Mouse (Mus musculus): Measurements from ENCODE around the gene Cfd.
"Not testable (repeated sequence)": the region's sequence is repeated elsewhere in the genome, so short reads cannot be mapped to it uniquely, and the experiment has no call there.

Gene Cfd

DNA sequence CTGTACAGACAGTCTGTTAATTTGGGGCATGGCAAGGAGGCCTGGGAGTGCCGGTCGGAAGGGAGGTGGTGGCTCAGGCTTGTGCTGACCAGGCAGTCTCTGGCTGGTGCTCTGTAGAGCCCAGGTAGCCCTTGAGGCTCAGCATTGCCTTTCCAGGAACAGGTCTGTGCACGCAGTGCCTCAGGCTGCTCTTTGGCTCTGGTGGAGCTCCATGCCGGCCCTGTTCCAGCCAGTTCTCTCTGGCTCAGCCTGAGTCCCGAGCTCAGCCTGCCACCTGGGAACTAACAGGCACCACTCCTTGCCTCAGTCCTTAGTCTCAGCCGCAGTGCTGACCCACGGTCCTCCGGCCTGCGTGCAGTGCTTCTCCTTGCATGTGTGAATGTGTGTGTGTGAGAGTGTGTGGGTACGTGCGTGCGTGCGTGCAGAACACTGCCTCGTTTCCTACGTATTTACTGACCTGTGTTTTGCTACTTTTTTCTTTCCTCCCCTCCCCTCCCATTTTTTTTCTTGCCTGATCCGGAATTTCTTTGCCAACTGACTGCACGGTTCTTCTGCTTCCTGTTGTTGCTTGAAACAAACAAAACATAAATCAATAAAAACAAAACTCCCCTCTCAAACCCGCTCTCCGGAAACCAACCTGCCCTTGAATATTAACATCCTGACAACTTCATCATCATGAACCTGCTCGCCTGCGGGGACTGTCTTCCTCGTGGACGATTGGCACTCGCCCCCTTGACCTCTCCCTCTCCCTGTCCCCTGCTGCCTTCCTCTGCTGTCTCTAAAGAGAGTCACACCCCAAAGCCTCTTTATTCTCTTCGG, 29.2 kb upstream of the Cfd start:
- DNase-seq = peak; percentile 77 to 85

DNA sequence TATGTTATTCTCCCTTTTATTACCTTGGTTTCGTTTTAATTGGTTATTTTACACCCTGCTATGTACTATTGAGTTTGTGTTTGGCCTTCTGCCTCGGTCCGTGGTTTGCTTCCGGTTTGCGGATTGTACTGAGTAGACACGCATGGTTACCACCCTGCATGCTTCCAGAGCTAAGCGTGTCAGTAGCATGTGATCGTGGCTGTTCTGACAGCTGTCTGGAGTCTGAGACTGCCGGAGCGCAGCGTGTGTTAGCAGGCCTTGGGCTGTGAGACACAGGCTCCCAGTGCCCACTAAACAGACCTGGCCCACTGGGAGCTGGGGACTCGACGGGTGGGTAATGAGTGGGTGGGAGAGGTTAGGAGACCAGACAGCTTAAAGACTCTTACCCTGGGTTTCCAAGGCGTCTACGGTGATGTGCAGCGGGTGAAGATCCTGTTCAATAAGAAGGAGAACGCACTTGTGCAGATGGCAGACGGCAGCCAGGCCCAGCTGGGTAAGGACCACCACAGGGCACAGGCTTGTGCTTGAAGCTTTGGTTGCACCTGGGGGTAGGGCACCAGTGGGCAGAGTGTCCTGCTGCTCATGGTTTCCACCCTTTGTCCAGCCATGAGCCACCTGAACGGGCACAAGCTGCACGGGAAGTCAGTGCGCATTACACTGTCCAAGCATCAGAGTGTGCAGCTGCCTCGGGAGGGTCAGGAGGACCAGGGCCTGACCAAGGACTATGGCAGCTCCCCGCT, 28.4 kb upstream of the Cfd start:
- no peak for DNase-seq

DNA sequence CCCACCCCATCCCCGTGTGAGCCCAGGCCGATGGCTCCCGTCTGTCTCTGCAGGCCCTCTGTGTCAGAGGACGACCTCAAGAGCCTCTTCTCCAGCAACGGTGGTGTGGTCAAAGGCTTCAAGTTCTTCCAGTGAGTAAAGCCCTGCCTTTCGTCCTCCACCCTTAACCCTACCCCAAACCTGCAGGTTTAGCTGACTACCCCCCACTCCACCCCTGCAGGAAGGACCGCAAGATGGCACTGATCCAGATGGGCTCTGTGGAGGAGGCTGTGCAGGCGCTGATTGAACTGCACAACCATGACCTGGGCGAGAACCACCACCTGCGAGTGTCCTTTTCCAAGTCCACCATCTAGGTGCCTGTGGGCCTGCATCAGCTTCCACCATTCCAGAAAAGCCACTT, 27.7 kb upstream of the Cfd start:
- no peak for DNase-seq

DNA sequence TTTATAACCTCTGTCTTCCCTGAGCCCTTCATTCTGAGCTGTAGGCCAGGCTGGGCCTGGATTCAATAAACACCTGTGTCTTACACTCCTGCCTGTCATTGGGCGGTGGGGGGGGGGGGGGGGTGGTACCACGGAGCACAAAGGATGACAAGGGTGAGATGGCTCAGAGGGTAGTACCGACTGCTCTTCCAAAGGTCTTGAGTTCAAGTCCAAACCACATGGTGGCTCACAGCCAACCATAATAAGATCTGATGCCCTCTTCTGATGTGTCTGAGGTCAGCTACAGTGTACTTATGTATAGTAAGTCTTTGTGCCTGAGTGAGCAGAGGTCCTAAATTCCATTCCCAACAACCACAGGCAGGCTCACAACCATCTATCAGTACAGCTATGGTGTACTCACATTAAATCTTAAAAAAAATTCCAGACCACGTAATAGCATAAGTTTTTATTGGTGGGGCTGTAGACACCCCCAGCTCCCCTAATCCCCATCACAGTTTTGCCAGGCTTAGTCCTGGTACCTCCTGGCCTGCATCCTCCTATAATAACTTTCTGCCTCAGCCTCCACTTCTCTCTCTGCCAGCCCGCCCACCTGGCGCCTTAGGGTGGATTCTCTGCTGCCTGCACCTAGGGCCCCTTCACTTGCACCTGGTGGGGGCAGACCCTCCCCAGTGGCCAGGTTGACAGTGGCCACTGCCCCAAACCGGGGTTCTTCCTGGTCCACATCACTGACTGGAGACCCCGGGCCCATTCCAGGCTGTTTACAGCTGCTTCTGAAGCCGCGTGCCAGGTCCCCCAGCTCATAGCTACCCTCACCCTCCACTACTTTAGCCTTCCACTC, 26.1 kb upstream of the Cfd start:
- no peak for DNase-seq

DNA sequence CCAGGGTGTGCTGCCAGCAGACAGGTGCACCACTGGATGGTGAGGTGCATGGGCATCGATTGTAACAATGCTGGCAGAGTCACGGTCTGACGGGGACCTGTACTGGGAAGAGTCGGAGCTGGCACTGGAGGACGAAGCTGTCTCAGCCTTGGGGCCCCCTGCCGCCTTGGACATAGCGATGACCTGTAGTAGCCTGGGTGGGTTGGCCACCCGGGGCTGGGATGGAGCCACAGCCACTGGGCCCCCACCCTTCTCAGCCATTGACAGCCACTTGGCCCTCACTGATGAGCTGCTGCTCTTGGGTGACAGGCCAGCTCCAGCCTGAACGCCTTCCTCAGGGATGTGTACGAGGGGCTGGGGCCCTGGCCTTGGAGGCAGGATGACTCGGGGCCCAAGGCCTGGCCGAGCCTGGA, 25.5 kb upstream of the Cfd start:
- DNase-seq = no peak

DNA sequence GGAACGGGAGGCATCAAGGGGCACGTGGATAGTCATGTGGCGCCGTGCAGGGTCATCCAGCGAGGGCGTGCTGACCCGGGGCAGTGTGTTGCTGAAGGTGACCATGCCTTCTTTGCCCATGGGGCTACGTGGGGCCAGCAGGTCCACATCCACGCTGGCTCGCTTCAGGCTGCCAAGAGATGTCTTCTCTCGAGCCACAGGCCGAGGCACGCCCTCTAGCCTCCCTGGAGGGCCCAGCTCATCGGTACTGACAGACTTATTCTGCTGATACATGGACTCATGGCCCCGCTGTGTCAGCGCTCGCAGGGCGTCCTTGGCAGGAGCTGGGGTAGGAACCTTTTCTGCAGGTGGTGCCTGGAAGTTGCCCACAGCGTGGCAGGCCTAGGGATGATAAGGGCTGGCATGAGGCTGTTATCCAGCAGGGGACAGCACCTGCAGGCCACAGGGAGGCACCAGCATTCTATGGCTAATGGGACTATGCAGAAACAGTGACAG, 24.8 kb upstream of the Cfd start:
- peak; percentile 48 to 55 for DNase-seq

DNA sequence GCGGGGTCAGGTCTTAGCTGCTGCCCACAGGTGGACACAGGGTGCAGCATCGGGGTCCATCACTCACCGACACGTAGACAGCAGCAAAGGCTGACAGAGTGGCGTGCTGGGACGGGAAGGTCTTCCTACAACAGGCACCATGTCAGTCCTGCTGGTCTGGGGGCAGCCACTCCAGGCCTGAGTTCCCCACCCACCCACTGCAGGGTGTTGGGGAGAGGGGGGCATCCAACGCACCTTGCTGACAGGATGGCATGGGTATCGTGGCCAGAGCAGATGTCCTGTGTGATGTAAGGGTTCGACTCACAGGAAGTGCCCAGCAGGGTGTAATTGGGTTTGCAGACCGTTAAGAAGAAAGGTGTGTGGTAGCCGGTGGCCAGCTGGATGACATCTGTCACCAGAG, 24.1 kb upstream of the Cfd start:
- no peak for DNase-seq

DNA sequence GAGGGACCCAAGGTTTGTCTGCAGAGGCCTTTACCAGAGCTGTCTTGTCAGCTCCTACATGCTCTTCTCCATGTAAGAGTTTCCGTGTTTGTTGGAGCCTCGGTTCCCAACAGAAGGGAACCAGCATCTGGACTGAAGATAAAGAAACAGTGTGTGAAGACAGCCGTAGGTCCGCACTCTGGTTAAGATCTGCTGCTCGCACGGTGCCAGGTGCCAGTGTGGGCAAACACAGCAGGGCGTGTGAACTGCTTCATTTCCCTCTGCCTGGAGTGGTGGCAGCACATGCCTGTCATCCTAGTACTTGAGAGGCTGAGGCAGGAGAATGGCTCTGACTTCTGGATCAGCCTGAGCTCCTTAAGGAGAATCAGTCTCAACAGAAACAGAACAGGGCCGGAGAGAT, 18.8 kb upstream of the Cfd start:
- DNase-seq = no peak

DNA sequence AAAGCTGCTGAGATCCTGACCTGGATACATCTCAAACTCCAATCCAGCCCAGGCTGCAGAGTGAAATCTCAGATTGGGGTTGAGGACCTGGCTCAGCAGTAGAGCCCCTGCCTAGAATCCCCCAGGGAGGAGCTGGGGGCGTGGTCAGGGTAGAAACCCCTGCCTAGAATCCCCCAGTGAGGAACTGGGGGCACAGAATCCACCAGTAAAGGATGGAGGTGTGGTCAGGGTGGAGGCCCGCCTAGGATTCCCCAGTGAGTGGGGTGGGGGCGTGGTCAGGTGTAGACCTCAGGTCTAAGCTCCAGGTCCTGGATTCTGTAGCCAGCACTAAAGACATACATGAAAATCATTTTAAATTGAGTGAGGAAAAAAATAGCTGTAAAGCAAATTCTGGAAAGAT, 17.8 kb upstream of the Cfd start:
- DNase-seq = no peak

DNA sequence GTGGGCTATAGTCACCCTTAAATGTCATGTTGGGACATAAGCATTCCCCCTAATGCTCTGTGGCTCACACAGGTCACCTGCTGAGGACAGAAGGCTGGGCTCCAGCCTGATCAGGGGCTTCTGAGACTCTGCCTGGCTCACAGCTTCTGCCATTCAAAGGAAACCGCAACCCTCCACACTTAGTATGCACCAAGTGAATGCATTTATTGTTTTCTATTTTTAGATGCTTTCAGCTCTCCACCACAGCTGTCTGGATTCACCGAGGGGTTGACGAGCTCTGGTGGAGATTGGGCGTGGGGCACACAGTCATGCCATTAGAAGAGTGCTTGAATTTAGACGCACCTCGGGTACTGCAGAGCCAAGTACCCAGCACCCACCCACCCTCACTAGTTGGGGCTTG, 17.3 kb upstream of the Cfd start:
- DNase-seq = no peak

DNA sequence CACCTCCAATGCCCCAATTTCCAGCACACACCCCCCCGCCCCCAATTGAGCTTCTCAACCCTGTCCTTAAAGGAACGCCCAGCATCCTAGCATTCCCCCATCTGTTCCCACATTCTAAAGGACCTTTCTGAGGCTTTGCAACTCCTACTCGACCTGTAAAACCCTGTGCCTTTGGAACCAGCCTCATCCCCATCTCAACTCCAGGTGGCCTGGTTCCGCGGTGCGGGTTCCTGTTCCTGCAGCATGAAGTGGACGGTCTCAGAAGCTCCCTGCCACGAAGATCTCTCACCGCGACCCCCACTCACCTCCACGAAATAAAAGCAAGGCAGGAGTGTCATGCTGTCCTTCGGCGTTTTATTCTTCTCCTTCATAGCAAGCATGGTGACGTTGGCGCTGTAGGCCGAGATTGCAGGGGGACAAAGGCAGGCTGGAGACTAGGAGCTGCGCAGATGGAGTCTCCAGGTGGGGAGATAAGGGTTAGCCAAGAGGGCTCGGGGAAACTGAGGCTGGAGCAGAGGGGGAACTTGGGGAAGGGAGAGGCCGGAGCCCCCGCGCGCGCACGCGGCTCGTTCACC, 16.9 kb upstream of the Cfd start:
- no peak for DNase-seq

DNA sequence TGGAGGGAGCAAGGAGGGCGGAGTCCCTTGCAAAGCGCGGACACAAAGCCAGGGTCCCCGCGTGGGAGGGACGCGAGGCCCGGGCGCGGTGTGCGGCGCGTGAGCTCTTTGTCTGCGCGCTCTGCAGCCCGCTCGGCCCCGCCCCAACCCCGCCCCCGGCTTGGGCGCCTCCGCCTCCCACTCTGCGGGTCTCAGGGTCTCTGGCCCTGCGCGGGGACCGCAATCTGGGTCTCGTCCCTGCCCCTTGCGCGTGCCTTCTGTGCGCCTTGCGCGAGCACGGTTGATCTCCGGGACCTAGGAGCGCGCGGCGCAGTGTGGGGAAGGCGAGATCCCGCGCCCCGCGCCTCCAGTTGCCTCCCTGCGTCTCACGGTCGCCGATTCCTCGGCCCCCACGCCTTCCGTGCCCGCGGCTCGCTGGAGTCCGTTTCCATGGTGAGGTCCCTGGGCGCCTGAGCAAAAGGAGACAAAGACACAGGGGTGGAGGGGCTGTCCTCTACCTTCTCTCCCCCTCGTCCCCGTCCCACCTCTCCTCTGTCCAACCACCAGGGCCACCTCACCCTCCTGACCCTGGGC, 16.3 kb upstream of the Cfd start, which contains the start of the genes Prtn3 and Plppr3:
Gene Prtn3 (plus strand): TSS at position 187 of the 573 bp plus-strand sequence.
Gene Plppr3 (minus strand): TSS at position 345 of the 573 bp plus-strand sequence.
- peak in 1 of 2 experiments; percentile 61 for DNase-seq

DNA sequence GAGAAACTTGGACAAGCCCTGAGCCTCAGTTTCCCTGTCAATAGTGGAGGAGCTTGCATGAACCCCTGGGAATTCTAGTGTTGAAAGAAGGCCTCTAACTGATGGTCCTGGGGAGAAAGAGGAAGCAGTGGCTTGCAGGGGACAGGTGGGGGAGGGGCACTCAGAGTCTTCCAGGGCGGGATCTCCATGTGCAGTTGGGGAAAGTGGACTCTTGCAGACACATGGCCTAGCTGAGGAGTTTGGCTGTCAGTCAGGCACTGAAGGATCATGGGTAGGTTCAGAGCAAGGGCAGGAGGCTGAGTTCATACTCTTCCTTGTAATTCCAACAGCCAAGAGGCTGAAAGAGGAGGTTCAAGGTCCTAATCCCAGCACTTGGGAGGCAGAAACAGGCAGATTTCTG, 13.5 kb upstream of the Cfd start:
- DNase-seq = no peak

DNA sequence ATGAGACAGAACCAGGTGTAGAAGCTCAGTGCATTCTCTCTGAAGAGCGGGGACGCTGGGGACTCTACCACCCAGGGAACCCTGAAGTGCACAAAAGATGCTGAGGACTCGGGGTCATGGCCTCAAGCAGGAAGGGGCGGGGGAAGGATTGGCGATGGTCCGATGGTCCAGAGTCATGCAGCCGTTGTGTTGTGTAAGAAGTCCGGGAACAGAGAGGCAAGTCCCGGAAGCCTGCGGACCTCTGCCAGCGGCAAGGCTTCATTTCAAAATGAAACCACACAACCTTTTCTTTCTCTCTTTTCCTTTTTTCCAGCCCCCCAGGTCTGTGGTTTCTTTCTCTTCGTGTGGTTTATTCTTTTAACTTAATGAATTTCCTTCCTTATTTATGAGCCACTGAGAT, 12.9 kb upstream of the Cfd start:
- DNase-seq = no peak

DNA sequence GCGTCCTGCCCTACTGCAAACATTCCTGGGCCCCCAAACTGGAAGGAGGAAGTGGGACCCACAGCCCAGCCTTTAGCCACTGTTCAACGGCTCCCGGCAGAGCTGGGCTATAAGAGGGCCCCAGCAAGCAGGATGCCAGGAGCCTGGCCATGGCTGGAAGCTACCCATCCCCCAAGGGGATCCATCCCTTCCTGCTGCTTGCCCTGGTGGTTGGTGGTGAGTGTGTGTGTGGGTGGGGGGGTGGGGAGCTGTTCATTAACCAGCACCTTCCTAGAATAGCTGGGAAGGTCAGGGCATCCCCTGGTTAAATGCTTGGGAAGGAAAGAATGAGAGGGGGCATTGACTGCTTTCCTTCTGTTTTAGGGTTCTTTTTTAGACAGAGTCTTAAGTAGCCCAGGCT, 11.1 kb upstream of the Cfd start:
- no peak for DNase-seq

DNA sequence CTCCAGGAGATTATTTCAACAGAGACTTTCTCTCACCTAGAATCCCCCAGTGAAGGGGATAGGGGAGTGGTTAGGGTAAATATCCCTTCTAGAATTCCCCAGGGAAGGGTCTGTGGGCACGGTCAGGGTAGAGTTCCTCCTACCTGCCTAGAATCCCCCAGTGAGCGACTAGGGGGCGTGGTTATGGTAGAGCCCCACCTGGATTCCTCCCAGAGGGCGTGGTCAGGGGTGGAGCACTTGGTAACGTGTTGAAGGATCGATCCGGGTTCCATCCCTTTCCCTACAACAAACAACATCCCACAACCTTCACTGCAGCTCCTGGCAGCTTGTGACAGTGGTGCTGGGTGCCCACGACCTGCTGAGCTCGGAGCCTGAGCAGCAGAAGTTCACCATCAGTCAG, 9.9 kb upstream of the Cfd start:
- no peak for DNase-seq

DNA sequence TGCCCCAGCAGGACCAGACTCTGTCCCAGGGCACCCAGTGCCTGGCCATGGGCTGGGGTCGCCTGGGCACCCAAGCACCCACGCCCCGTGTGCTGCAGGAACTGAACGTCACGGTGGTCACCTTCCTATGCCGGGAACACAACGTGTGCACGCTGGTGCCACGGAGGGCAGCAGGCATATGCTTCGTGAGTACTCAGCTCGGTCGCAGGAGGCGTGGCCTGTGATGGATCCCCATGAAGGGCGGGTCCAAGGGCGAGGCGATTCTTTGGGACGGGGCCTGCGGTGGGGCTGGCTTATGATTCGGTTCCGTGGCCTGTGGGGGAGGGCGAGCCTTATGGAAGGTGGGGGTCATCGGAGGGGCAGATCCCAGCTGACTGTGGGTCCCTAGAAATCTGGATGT, 8.7 kb upstream of the Cfd start:
- DNase-seq = no peak

DNA sequence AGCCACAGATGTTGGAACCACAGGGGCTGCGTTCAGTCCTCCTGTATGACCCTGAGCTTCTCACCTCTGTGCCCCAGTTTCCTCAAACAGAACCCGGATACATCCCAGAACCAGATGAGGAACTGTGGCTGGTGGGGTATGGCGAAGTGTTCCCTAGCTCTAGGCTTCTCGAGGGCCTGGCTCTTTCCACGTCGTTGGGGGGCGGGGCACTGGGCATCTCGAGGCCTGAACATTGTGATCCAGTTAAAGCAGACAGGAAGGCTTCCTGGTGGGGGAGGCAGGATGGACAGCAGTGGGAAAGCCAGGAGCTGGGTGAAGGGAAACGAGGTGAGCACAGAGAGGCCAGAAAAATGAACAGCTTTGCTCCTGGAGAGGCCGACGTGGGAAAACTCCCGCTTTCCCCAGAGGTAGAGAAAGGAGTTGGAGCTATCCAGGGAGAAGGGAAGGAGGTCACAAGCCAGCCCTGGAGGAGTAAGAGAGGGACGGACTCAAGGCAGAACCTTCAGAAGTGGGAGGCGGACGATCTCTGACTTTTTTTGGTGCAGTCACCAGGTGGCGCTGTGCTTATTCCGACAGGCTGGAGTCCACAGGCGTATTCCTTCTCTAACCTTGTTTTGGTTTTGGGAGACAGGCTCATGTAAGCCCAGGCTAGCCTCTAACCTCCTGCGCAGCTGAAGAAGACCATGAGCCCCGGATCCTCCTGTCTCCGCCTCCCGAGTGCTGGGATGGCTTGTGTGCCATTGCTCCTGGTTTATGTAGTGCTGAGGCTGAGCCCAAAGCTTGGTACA, 7.2 kb upstream of the Cfd start:
- peak; percentile 86 to 89 for DNase-seq

DNA sequence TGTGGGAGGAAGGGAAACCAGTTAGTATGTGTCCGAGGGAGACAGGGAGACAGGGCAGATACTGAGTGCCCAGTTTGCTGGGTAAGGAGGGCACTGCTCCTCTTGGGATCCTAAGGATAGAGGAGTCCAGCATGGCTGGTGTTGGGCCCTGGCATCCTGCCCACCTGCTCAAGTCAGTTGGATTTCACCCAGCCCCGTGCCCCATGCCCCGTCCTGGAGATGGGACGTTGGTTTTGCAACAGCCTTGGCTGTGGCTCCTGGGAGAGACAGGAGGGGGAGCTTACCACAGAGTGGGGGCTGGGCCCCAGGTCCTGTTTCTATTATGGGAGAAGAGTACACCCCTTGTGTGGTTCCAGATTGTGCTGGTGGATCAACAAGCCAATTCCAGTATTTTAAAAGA, 6.2 kb upstream of the Cfd start:
- peak in 1 of 2 experiments; percentile 45 for DNase-seq

DNA sequence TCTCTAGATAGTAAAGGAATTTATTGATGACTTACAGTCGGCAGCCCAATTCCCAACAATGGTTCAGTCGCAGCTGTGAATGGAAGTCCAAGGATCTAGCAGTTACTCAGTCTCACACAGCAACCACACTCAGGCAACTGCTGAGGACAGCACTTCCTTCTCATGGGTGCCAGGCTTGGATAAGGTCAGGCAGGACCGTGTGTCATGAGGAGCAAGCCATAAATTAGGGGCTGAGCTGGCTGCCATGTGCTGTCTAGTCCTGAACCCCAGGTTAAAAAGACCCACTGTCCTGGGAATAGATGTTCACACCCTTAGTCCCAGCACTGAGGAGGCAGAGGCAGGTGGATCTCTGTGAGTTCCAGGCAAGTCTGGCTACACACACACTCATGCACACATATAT, 5.7 kb upstream of the Cfd start:
- DNase-seq = not testable (repeated sequence)

DNA sequence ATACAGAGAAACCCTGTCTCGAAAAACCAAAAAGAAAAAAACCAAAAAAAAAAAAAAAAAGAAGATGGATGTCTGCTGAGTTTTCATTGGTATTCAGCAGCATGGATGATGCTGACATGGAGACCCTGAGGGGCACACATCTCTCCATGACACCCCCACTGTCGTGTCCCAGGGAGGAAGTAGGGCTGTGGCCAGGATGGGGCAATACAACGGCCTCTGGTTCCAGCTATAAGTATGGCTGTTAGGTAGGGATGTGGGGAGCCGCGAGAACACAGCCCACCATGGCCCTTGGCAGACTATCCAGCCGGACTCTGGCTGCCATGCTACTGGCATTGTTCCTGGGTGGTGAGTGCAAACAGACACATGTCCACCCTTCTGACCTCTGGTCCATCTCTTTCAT, 4.6 kb upstream of the Cfd start, which contains the start of gene Elane:
Gene Elane (plus strand): TSS at position 194 of the 400 bp plus-strand sequence.
- no peak for DNase-seq

All from cerebellum, adult 18-20 months (tissue).